Mouse (Mus musculus) liver, embryonic 11.5 days (tissue): Measurements from ENCODE around the gene Pla2g15. TPM values are rescaled to one million over a fixed set of nuclear protein-coding genes. Genes with fewer than 3 reads are reported as not detected.

Source experiments
- ATAC-seq: fragments of 200-750 bp; cut with Nextera tagmentation; replicated peaks from 2 replicates; pipeline ENCODE4 v1.8.0; 2017; ENCODE audit warnings: moderate number of reproducible peaks, mild to moderate bottlenecking, moderate TSS enrichment, moderate library complexity; ENCODE audit not compliant: low FRiP score
- DNase-seq: peaks from one replicate; pipeline ENCODE4 v3.0.0-alpha.2; 2017; ENCODE audit warnings: low spot score
- H3K27ac ChIP-seq: fragments of 300-500 bp; sonication (generic); 2 replicates; pipeline ENCODE4 v1.5.1; 2014; ENCODE audit warnings: mild to moderate bottlenecking, low read depth, low read length, control low read depth
- H3K27me3 ChIP-seq: fragments of 300-500 bp; sonication (generic); replicated peaks from 2 replicates; pipeline ENCODE4 v1.6.1; 2014; ENCODE audit warnings: low read length, mixed read lengths; ENCODE audit not compliant: control insufficient read depth, insufficient read depth
- H3K36me3 ChIP-seq: fragments of 300-500 bp; sonication (generic); 2 replicates; pipeline ENCODE4 v1.6.1; 2014; ENCODE audit warnings: mild to moderate bottlenecking, low read length, moderate library complexity, mixed read lengths; ENCODE audit not compliant: control insufficient read depth, insufficient read depth
- H3K4me1 ChIP-seq: fragments of 300-500 bp; sonication (generic); replicated peaks from 2 replicates; pipeline ENCODE4 v1.6.1; 2014; ENCODE audit warnings: low read length, mixed read lengths; ENCODE audit not compliant: control insufficient read depth, insufficient read depth
- H3K4me2 ChIP-seq: fragments of 300-500 bp; sonication (generic); 2 replicates; pipeline ENCODE4 v1.6.1; 2014; ENCODE audit warnings: mild to moderate bottlenecking, control low read depth, moderate library complexity
- H3K4me3 ChIP-seq: fragments of 300-500 bp; sonication (generic); 2 replicates; pipeline ENCODE4 v1.5.1; 2014; ENCODE audit warnings: low read depth, low read length, control low read depth
- H3K9ac ChIP-seq: fragments of 300-500 bp; sonication (generic); 2 replicates; pipeline ENCODE4 v1.6.1; 2014; ENCODE audit warnings: low read depth, low read length, control low read depth
- H3K9me3 ChIP-seq: fragments of 300-500 bp; sonication (generic); 2 replicates; pipeline ENCODE4 v1.6.1; 2016; ENCODE audit warnings: low read length, inconsistent platforms, mixed read lengths; ENCODE audit not compliant: control insufficient read depth
- WGBS: fragments of 180-500 bp; shearing (Covaris S2); extraction: QIAGEN DNeasy Blood & Tissue Kit; methylation state at CpG from one replicate; pipeline ENCODE4 v1.1.7; 2014; 5-methylcytosine and 5-hydroxymethylcytosine counted together
- polyA plus RNA-seq: library from polyadenylated mRNA; unstranded; fragments of >200 nt; fragmentation: Nextera tagmentation; extraction: Ambion mirVana; gene quantifications from 2 replicates; pipeline ENCODE4 v1.2.1, GENCODE M21; 2014

The Pla2g15 gene
- polyA plus RNA-seq, 1 experiment from 2014 or later, result 9.2 TPM

DNA sequence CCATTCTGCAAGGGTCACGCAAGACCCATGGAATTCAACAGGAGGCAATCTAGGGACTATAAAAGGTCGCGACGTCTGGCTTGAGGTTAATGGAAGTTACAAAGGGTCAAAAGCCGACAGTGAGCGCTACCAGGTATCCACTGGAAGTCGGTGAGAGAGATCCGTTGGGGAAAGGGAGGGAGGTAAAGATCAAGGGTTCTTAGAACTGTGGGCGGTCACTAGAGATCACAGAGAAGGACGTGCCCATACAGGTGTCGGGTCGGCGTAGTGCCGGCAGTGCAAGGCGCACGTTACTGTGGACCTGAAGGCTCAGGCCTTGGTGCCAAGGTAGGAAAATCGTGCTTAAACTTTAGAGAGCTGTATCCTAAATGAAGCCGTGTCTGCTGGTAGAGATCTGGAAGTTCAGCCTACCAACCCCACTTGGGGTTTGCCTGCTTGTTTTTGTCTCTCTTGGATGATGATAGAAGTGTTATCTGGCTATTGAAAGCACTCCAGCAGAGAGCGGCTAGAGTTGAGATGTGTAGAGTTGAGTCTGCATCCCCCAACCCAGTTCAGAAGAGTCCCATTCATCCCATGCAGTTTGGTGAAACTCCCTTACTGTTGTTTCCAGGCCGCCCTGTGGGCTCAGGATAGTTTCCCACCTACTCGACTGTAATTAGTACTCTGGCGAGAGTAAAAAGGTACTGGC lies 12.8 kb upstream of the Pla2g15 start:
- Histone ChIP-seq H3K36me3 (peaks cover 8% of the 10 kb centered on the region; the same call in 1 of the 2 replicates), H3K27ac (peak overlapping the region; percentile 66), H3K4me2 (peak overlapping the region; percentile 93), H3K4me1 (peaks cover 26% of the 10 kb centered on the region), H3K9ac (peak overlapping the region; percentile 52), H3K9me3 (no peaks in the 10 kb centered on the region), H3K27me3 (peaks cover 50% of the 10 kb centered on the region), H3K4me3 (peak overlapping the region; percentile 62)
- DNase-seq (no peak), ATAC-seq (no peak)
- WGBS, result 5% methylated on average over 22 of the region's 22 CpGs

DNA sequence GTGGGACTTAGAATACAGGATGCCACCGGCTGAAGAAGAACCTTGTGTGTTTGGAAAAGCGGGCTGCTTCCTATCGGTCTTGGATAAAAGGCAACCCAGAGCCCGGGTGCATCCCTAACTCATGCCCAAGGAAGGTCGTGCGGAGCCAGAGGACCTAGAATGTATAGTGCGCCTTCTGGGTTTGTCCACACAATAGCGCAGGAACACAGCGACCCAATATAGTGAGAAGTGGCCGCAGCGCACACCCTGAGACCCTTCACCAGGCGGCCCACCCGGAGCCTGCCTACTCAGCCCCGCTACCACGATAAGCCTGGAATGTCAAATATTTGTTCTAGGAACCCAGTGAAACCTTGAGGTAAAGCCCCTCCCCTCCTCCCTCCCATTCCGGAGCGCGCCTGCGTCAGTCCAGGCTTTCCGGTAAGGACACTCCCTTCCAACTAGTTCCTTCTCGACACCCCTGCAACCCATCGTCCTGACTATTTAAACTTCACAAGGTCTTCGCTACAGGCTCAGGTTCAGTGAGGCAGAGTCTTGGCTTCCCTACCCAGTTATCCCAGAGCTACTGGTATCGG lies 12.2 kb upstream of the Pla2g15 start:
- DNase-seq, result peak; percentile 75
- Histone ChIP-seq H3K27me3 (peaks cover 48% of the 10 kb centered on the region), H3K4me3 (peak overlapping the region; percentile 62), H3K36me3 (peaks cover 3% of the 10 kb centered on the region; the same call in 1 of the 2 replicates), H3K9me3 (no peaks in the 10 kb centered on the region), H3K4me1 (peaks cover 24% of the 10 kb centered on the region), H3K9ac (peak overlapping the region; percentile 52; the same call in 1 of the 2 replicates), H3K27ac (peak overlapping the region; percentile 66; the same call in 1 of the 2 replicates), H3K4me2 (peak overlapping the region; percentile 93)
- ATAC-seq, result peak; percentile 24; the same call in 1 of the 2 replicates
- under 1% methylated on average over 24 of the region's 24 CpGs for WGBS

DNA sequence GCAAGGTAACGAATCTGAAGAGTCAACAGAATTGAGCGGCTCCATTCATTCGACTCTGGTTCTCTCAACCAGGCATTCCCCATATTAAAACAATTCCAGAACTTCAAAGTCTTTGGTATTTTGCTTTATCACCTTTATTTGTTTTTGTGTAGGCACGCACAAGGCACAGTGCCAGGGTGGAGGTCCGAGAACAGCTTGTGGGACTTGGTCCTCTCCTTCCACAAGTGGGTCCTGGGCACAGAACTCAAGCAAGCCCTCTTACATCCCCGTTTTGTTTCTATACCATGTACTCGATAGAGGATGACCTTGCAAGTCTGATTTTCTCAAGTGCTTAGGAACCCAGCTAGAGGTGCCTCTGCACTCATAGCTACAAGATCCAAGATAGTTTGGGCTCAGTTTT lies 11.6 kb upstream of the Pla2g15 start:
- DNase-seq (no peak), ATAC-seq (no peak)
- H3K4me3 ChIP-seq, result peak overlapping the region; percentile 62
- peak overlapping the region; percentile 49; the same call in 1 of the 2 replicates for H3K9ac ChIP-seq
- no peaks in the 10 kb centered on the region for H3K9me3 ChIP-seq
- H3K27me3 ChIP-seq, result peaks cover 44% of the 10 kb centered on the region
- no peaks in the 10 kb centered on the region for H3K36me3 ChIP-seq
- H3K4me2 ChIP-seq, result peak overlapping the region; percentile 93
- H3K4me1 ChIP-seq, result peaks cover 24% of the 10 kb centered on the region
- no peak overlapping the region for H3K27ac ChIP-seq
- 17% methylated on average over 7 of the region's 7 CpGs for WGBS

DNA sequence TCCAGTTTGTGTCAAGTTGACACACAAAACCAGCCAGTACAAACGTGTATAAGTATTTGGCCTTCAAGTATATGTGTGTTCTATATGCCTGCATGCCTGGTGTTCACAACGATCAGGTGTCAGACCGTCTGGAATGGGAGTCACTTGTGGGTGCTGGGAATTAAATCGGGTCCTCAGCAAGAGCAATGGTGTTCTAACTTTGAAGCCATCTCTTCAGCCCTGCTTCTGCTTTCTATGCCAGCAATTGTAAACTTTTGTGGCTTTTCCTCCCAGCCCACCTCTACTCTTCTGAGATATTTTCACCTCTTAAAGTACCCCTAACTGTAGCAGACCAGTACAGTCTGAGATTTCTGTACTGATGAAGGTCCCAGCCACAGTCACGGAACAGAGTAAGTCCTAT lies 10.0 kb upstream of the Pla2g15 start:
- H3K27ac ChIP-seq, result no peak overlapping the region
- DNase-seq (no peak), ATAC-seq (no peak)
- H3K36me3 ChIP-seq, result no peaks in the 10 kb centered on the region
- no peaks in the 10 kb centered on the region for H3K9me3 ChIP-seq
- peaks cover 28% of the 10 kb centered on the region for H3K27me3 ChIP-seq
- WGBS, result 65% methylated on average over 5 of the region's 5 CpGs
- no peak overlapping the region for H3K9ac ChIP-seq
- H3K4me3 ChIP-seq, result no peak overlapping the region
- no peak overlapping the region for H3K4me2 ChIP-seq
- peaks cover 24% of the 10 kb centered on the region for H3K4me1 ChIP-seq

DNA sequence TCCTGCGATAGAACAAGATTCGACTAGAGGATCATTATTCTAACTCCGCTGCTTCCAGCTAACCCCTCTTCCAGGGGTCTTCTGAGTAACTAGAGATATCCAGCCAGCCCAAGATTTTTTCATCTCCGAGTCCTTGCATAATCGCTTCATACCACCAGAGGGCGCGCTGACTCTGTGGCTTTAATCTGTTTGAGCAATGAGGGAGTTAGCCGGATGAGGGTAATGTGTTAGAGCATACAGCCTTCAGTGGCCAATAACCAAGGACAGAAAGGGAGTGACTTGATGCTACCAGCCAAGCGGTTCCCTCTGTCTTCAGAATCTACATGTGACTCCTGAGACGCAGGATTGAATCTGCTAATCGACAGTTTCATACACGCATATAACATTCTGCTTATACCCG lies 9.4 kb upstream of the Pla2g15 start:
- Histone ChIP-seq H3K4me3 (no peak overlapping the region), H3K27ac (no peak overlapping the region), H3K9me3 (no peaks in the 10 kb centered on the region), H3K27me3 (peaks cover 22% of the 10 kb centered on the region), H3K9ac (no peak overlapping the region), H3K4me2 (no peak overlapping the region; the same call in 1 of the 2 replicates), H3K4me1 (peaks cover 21% of the 10 kb centered on the region), H3K36me3 (no peaks in the 10 kb centered on the region)
- DNase-seq, result peak; percentile 81
- whole genome bisulfite sequencing, result 16% methylated on average over 13 of the region's 13 CpGs
- 0 out of 2 replicates have a peak, but pooled peaks have one; percentile 33 for ATAC-seq

DNA sequence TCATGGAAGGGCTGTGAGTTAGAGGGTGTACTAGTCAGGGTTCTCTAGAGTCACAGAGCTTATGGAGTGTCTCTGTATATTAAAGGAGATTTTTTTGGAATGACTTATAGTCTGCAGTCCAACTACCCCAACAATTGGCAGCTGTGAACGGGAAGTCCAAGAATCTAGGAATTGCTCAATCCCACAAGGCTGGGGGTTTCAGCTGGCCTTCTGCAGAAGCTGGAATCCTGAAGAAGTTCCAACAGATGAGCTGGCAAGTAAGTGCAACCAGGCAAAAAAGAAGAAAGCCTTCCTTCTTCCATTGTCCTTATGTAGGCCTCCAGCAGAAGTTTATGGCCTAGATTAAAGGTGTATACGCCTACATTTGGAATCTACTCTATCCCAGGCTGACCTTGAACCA lies 4.9 kb upstream of the Pla2g15 start:
- ATAC-seq, result no peak
- Histone ChIP-seq H3K9ac (no peak overlapping the region), H3K27me3 (no peaks in the 10 kb centered on the region), H3K36me3 (no peaks in the 10 kb centered on the region), H3K9me3 (no peaks in the 10 kb centered on the region), H3K4me2 (no peak overlapping the region), H3K4me3 (no peak overlapping the region), H3K27ac (no peak overlapping the region), H3K4me1 (no peaks in the 10 kb centered on the region)
- DNase-seq, result no peak
- WGBS, result 78% methylated on average over 2 of the region's 2 CpGs

DNA sequence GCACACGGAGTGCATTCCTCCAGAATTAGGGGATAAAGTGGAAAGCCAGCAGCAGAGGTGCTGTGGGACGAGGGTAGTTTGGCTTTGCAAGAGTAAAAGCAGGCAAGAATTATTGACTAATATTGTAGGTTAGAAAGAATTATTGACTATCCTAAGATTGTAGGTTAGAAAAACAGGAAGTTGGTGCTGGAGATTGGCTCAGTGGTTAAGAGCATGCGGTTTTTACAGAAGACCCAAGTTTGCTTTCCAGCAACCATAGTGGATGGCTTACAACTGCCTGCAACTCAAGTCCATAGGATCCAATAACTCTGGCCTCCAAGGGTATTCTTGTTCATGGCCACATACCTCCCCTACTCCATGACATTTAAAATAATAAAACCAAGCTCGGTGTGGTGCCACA lies 4.2 kb upstream of the Pla2g15 start:
- Histone ChIP-seq H3K4me2 (no peak overlapping the region), H3K4me3 (no peak overlapping the region), H3K27ac (no peak overlapping the region), H3K36me3 (no peaks in the 10 kb centered on the region), H3K9me3 (no peaks in the 10 kb centered on the region), H3K9ac (no peak overlapping the region), H3K27me3 (no peaks in the 10 kb centered on the region), H3K4me1 (peaks cover 4% of the 10 kb centered on the region)
- 70% methylated on average over 4 of the region's 4 CpGs for WGBS
- DNase-seq (no peak), ATAC-seq (no peak)

DNA sequence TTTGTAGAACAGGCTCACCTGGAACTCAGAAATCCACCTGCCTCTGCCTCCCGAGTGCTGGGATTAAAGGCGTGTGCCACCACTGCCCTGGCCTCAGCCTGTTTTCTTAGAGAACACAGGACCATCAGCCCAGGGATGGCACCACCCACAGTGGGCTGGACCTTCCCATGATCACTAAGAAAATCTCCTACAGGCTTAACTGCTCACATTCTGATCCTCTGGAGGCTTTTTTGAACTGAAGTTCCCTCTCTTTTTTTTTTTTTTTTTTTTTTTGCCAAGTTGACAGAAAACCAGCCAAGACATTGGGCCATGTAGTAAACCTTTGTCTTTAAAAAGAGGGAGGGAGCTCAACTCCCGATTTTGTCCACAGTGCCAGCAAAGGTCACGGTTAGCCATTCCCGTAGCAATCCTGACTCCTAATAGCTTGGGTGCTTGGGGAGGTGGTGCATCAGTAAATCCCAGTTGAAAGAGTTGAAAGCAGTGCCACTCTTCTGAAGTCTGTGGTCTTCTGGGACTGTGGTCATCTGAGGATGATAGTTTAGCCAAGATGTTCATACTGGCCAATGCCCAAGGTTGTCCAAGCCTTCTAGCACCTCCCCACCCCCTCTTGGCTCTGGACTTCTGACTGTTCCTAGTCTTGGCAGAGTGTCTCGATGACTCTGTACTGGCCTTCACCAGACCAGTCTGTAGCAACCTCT lies 2.2 kb upstream of the Pla2g15 start:
- Histone ChIP-seq H3K9ac (no peak overlapping the region), H3K4me3 (no peak overlapping the region), H3K4me2 (no peak overlapping the region), H3K27ac (no peak overlapping the region), H3K9me3 (no peaks in the 10 kb centered on the region), H3K36me3 (no peaks in the 10 kb centered on the region; the same call in 1 of the 2 replicates), H3K4me1 (peaks cover 12% of the 10 kb centered on the region), H3K27me3 (no peaks in the 10 kb centered on the region)
- WGBS, result 85% methylated on average over 6 of the region's 6 CpGs
- DNase-seq (no peak), ATAC-seq (no peak)
